Mouse (Mus musculus) embryo, embryonic 10 days (tissue): ENCODE data around the gene Leo1.
A peak's percentile ranks its signal among the peaks of the same experiment; 100 is the strongest.
"Not testable (repeated sequence)": the region's sequence is repeated elsewhere in the genome, so short reads cannot be mapped to it uniquely, and the experiment has no call there.

ENCODE experiments used
- DNase-seq: peaks from one replicate; pipeline ENCODE4 v3.0.0-alpha.2; 2015; ENCODE audit warnings: low spot score

The Leo1 gene

DNA sequence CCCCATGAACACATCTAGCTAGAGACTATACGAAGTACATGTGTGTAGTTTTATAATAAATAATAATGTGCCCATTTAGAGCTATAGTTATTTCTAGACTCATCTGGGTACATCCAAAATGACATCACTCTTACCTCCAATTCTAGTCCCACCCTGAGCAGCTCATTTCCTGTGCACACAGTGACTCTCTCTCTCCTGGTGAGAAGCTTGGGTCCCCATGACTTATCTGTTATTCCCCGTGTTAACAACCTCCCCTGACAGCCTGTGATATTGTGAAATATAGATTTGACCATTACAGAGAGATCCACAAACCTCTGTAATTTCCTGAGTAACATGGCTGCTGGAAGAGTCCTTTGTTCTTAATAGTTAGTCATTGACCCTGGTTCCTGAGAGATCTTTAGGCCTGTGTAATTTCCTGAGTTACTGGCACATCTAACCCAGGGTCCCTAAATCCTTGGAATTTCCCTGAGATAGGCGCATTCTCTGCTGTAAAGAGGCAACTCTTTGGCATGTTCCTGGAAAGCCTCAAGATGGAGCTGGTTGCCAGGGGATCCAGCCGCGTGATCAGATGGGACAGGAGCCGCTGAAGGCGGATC, 15.4 kb upstream of the Leo1 start:
- no peak for DNase-seq

DNA sequence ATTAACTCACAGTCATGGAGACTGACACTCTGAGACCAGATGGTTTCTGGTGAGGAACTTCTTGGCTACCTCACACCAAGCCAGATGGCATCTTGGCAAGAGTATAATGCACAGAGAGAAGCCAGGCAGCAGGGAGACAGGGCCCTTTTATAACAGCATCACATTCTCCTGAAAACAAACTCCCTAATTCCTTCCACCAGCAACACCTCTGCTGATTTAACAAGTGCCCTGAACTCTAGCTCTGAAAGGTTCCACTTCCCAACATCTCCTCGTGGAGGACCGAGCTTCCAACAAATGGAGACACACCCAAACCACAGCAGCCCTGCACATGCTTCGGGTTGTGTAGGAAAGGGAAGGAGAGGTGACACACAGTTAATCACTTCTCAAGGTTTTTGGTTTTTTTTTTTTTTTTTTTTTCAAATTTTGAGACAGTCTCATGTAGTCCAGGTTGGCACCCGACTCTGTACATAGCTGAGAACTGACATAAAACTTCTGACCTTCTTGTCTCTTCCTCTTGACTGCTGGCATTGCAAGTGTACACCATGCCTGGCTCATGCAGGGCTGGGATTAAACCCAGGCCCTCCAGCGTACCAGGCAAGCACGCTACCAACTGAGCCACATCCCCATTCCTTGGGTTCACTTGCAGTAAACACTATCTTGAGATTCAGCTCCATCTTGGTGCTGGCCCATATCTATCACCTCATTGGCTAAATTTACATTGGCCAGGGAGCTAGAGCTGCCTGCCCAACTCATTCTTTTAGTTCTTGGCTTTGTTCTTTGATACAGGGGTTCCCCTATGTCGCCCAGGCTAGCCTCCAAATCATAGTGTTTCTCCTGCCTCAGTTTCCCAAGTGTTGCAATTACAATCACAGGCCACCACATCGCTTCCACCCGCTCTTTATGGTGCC, 13.7 kb upstream of the Leo1 start:
- no peak for DNase-seq

DNA sequence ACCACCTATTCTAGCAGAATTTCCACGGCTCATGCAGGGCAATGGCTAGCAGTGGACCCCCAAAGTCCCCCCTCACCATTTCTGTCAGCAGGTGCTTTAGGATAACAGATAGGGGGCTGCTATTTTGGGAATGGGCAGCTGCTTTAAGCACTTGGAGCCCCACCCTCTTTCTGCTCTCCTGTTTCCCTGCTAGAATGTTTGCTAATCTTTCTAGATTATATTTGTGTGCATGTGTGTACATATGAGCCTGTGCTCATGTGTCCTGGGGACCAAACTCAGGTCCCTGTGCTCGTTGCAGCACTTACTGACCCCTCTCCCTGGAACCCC, 13.1 kb upstream of the Leo1 start:
- DNase-seq: no peak

DNA sequence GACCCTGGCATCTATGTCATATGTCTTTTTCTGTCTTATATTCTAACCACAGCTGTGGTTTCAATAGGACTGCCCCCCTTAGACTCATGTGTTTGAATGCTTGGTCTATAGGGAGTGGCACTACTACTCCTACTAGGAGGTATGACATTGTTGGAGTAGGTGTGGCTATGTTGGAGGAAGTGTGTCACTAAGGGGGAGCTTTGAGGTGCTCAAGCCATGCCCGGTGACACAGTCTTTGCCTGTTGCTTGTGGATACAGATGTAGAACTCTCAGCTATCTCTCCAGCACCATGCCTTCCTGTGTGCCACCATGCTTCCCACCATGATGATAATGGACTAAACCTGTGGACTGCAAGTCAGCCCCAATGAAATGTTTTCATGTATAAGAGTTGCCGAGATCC, 12.3 kb upstream of the Leo1 start:
- no peak for DNase-seq

DNA sequence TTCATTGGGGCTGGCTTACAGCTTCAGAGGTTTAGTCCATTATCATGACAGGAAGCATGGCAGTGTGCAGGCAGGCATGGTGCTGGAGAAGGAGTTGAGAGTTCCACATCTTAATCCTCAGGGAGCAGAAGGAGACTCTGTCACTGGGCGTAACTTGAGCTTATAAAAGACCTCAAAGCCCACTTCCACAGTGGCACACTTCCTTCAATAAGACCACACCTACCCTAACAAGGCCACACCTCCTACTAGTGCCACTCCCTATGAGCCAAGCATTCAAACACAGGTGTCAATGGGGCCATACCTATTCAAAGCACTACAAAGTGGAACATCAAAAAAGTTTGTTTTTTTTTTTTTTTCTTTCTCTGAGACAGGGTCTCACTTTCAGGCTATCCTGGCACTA, 11.7 kb upstream of the Leo1 start:
- DNase-seq: no peak

DNA sequence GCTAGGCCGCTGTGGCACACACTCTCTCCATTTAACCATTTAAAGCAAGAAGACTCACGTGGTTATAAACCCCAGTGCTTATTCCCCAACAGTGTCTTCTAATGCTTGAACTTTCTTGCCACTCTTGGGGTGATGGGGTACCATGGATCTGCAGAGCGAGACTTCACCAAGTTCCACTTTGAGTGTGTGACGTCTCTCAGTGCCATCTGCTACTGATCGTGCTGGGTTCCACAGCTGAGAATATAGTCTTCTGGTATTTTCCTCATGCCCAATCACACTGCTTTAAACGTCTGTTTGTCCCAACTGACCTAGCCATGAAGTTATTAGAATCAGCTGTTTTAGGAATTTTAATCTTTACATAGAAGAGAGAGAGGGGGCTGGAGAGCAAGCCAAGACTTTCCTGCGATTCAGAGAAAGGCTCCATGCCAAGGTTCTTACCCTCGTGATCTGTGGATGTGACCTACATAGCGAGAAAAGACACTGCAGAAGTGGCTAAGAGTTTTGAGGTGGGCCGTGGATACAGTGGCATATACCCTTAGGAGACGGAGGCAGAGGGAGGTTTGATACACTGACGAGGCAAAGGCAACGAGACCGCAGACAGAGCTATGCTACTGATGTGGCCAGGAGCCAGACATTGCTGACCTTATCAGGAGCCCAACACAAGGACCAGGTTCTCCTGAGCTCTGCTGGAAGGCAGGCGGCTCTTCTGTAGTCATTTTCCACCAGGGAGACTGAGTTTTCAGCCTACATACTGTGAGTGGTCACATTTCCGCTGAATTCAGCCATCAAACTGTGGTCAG, 10.3 kb upstream of the Leo1 start:
- no peak for DNase-seq

DNA sequence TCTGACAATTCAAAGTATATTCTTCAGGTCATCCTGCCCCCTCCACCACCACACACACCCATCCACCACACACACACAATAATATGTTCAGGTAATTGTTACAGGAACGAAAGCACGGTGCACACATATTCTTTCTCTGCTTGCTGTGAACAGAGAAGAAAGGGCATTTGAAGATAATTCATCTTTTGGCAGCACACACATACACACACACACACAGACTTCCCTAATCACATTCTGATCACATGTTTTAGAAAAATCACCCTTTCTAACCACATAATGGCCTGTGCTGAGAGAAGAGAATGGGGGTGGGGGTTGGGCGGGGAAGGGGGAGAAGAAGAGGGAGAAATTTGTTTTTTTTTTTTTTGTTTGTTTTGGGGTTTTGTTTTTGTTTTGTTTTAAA, 8.6 kb upstream of the Leo1 start:
- DNase-seq: no peak

DNA sequence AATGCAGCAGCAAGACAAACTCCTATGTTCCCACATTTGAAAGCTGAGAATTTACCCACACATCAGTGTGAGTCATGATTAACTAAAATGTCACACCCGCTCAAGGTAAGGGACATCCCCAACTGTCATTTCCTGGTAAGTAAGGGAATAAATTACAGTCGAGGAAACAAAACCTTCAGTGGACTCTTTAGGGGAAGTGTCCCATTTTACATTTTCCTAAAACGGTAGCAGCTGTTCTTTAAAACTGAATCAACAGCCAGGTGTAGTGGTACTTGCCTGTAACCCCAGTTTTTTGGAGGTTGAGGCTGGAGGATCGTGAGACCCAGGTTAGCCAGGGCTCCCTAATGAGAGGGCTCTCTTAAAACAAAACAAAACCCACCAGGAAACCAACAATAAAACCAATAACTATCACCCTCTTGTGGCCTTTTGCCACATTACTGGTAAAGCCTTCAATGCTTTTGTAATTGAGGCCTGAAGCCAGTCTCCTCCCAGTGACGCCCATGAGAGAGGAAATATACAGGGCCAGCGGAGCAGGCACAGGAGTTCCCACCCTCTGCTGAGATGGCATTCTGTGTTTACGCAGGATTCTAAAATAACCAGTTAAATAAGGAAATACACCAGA, 7.0 kb upstream of the Leo1 start:
- DNase-seq: peak; percentile 64

DNA sequence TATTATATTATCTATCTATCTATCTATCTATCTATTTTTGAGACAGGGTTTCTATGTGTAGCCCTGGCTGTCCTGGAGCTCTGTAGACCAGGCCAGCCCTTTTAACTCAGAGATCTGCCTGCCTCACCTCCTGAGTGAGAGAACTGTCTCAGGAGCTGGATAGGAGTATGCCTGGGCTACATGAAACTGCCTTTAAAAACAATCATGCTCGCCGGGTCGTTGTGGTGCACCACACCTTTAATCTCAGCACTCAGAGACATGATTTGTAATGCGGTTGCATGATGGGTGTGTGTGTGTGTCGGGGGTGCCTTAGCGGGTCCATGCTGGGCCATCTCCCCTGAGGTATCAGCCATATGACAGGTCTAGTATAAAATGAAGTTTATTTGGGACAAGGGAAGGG, 6.5 kb upstream of the Leo1 start:
- DNase-seq: no peak

DNA sequence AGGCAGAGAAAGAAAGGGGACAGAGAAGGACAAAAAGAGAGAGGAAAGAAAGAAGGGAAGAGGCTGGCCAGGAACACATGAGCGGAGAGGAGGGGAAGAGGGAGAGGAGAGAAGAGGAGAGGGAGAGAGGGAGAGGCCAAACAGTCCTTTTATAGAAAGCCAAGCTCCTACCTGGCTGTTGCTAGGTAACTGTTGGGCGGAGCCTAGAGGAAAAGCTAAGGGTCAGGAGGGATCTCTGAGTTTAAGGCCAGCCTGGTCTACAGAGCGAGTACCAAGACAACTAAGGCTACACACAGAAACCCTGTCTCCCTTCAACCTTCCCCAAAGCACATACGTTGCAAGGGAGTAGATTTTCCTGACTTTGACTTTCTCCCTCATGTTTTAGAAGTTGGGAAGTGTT, 6.0 kb upstream of the Leo1 start:
- DNase-seq: no peak

DNA sequence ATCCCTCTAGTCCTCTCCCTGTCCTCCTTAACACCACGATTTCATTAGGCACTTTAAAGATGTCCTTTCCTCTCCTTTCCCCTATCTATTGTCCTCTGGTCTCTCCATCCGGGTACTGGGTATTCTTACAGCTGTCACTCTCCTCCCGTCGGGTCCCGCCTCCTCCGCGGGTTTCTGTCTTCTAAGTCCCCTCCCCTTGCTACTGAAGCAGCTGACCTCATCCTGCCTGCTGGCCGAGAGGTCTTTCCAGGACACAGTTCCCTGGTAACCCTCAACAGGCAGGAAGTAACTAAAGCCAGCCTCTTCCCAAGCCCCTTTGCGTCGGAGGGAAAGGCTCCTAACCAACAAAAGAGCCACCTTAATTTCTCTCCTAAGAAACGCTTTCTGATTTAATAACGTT, 5.4 kb upstream of the Leo1 start:
- DNase-seq: peak; percentile 92

DNA sequence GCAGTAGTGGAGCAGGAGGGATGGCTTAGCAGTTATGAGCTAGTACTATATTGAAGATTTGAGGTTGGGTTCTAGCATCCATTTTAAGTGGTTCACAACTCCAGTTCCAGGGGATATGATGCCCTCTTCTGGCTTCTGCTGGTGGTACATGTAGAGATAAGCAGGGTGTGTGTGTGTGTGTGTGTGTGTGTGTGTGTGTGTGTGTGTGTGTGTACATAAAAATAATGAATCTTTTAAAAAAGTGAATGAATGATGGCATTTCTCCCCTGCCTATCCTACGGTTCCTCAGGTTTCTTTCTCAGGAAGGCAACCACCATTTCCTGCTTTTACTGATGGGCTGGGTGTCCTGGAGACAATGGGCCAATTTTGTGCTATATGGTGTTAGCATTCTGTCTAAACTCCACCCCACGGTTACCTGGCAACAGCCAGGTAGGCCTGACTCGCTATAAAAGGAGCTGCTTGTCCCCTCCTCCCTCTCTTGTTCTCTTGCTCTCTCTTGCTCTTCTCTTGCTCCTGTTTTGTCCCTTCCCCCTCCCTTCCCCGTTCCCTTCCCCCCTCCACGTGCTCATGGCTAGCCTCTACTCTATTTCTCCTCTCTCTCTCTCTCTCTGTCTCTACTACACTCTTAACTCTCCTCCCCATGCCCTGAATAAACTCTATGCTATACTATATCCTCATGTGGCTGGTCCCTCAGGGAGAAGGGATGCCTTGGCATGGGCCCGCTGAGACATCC, 3.5 kb upstream of the Leo1 start:
- DNase-seq: peak; percentile 61

DNA sequence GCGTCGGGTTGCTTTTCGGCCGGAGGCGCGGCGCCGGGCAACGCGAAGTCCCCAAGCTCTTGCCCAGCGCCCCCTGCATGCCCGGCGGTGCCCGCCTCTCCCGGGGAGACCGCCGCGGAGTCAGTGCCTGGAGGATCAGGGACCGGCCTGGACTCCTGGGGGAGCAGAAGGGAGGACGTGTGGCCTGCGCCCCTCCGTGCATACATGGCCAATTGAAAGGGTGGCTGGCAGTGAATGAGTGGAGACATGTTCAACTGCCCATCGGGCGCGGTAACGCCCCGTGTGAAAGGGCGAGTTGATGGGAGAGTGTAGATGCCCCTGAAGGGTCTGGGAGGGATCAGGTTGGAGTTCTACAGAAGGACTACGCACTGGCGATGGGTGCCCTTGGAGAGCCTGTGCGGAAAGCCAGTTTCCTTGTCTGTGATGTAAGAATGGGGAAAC, 387 bp downstream of the Leo1 start:
- DNase-seq: peak; percentile 50

DNA sequence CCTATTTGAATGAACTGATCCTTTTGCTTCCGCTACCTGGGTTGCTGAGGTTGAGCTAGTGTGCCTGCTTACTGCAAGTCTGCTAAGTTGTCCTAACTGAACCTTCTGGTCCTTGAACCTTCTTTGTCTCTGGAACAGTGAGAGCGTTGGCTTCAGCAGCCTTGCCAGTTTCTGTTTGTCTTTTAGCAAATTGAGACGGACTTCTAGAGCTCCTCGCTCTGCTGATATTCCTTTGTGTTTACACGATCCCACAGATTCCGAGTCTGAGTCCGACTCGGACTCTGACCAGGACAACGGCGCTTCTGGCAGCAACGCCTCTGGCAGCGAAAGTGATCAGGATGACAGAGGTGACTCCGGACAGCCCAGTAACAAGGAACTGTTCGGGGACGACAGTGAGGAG, 3.7 kb downstream of the Leo1 start:
- no peak for DNase-seq

DNA sequence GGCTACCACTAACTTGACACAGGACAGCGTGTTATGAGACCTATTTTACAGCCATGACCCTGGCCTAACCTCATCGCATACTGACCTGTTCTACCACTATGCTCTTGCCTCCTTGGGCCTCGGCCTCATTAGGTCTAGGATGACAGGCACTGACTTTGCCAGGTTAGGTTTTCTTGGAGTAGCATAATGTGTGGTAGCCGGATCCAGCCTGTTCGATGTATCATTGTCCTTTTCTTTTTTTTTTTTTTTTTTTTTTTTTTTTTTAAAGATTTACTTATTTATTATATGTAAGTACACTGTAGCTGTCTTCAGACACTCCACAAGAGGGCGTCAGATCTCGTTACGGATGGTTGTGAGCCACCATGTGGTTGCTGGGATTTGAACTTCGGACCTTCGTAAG, 5.2 kb downstream of the Leo1 start:
- DNase-seq: not testable (repeated sequence)

DNA sequence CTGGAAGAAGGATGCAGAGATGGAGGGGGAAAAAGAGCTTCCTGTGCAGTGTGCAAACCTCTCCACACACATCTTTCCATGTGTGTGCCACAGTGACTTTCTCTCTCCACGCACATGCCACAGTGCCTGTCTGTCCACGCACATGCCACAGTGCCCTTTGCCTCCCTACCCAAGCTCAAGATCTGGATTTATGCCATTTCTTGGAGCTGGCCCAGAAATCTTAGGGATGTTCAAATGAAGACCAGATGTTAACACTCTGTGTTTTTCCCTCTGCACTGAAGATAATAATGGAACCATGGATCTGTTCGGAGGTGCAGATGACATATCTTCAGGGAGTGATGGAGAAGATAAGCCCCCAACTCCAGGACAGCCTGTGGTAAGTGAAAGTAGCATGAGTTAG, 6.7 kb downstream of the Leo1 start:
- DNase-seq: no peak

DNA sequence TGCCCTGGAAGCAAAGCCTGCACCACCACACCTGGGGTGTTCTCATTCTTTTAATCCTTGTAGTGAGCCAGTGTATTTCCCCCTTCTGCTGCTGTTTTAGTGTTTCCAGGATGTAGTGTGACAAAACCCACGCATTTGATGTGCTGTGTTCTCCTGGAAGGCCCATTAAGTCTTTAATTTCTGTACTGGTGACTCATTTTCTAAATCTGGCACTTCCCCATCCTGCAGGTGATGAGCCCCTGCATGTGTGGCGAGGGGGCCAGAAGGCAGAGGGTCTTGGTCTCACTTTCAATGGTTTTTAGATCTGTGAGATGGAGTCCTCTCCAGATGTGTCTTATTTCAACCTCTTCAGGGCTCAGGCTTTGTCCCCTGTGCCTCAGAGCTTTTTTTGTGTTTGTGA, 12.7 kb downstream of the Leo1 start:
- DNase-seq: no peak

DNA sequence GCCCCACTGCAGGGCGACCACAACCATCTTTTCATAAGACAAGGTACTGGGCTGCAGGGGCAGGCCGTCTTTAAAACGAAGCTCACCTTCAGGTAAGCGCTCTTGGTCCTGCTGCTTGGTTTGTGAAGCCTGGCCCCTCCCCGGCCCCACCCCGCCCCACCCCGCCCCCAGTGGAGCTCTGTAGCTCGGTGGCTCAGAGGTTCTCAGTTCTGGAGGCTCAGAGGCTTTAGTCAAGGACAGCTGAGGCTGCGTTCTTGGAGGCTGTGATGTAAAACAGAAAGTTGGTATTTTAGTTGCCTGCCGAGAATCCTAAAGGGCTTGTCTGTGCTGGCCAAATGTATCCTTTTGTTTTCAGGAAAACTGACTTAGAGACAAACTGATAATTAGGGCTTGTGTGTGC, 14.4 kb downstream of the Leo1 start:
- no peak for DNase-seq

DNA sequence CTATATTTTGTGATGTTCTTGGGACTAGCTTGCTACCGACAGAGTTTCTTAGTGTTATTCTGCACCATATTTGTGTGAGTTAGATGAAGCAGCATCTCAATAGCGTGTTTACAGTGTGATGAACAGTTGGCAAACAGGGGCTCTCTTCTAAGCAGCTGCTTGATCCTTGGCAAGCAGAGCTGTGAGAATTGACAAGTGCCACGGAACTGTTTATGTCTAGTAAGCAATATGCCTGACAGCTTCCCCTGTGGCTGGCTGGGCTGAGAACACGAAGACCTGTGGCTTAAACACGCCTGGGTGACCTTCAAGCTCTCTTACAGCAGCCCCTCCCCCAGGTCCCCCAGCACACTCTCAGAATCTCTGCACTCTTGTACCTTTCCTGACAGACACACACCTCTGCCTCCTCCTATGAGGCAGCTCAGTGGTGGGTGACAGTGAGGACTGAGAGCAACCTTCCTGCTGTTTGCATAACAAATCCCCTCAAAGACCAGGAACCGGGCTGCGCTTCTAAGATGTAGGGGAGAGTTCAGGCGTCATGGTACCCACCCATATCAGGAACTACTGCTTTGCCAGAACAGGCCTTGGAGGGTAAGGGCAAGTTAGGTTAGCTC, 21.8 kb downstream of the Leo1 start:
- no peak for DNase-seq

DNA sequence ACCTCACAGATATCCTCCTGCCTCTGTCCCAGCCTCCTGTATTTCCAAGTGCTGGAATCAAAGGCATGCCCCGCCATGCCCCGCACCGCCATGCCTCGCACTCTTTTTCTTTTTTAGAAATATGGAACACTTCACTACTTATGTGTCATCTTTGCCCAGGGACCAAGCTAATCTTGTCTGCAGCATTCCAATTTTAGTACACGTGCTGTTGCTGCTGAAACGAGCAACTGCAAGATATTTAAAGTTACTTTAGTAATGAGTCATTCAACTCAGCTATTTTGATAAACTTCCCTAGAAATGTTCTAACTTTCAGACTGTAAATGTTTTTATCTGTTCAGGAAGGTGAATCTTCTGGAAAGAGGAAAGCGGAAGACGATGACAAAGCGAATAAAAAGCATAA, 24.5 kb downstream of the Leo1 start:
- no peak for DNase-seq

DNA sequence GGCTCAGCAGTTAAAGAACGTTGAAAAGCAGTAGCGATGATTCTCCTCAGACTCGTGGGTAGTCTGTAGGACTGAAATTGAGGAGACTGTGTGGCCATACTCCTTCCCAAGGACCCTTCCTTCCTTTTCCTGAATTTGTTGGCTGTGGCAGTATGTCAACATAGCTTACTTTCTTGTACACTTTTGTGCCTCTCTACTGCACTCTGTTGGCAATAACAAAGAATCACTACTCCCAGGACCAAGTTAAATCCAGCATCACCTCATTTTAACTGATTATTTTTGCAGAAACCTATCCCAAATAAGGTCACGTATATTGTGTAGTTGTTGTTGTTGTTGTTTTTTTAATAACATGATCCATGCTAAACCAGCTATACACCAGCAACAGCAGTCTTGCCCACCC, 25.3 kb downstream of the Leo1 start:
- DNase-seq: no peak

DNA sequence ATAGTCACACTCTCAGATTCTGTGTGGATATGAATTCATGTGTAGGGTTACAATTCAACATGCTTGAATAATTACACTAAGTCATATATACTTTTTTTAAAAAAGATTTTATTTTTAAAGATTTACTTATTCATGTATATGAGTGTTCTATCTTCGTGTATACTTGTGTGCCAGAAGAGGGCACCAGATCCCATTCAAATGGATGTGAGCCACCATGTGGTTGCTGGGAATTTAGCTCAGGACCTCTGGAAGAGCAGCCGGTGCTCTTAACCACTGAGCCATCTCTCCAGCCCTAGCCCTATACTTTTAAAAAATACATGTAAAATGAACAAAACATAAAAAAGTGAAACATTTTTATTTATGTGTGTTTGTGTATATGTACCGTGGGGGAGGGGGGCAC, 26.3 kb downstream of the Leo1 start:
- no peak for DNase-seq
